Mouse (Mus musculus): ENCODE measurements at regions not wholly inside any gene's neighbourhood (a gene's known extent, or its start where the extent isn't known, plus 50 kb on each side); places are given as distances from the start of the nearest gene placed in this dataset.

DNA sequence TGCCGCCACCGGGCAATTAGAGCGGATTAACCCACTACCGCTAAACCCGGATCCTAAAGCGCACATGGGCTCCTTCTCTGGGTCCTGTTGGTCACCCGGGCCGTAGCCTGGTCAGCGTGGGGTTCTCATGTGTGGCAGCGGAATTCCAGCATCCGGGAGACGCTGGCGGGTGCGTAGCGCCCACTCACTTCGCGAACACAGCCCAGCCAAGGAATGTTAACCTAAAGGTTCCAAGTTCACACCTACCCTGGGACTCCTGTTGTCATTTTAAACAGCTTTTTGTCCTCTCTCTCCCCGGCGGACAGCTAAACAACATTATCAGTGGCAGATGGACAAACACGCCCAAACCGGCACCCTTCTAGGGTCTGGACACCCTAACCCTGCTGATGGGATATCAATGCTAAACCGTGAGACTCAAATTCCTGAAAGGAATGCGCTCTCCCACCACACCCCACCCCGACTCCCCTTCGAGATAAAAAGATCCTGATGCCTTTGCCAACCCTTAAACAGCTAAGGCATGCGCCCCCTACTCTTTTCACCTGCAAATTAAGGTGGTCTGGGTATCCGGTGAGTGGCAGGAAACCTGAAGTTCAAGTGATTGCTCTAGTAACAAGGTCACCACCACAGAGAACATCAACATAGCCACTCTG is 49.8 kb upstream of the Fcgr1 start:
- TF ChIP-seq EP300 (IDR thresholded peaks at IDR 0.05; ENCODE audit: insufficient read depth, low read depth, low read length) (peak; percentile 69; the same call in 1 of the 2 replicates), CTCF (IDR thresholded peaks at IDR 0.05; ENCODE audit: low read depth, low read length) (no peak), POLR2A (IDR thresholded peaks at IDR 0.05; ENCODE audit: insufficient read depth, low read length) (no peak)
- peak overlapping the region; percentile 32 for H3K4me3 ChIP-seq (ENCODE audit: low read depth, low read length)
- H3K9me3 ChIP-seq (replicated peaks; ENCODE audit: control insufficient read depth, insufficient read depth, low read length, poor library complexity, severe bottlenecking): no peaks in the 10 kb centered on the region
- H3K4me1 ChIP-seq (ENCODE audit: control insufficient read depth, insufficient read depth, low read length): peaks cover 4% of the 10 kb centered on the region
- peak overlapping the region; percentile 87 for H3K27ac ChIP-seq (ENCODE audit: insufficient read depth, low read length)
- no peaks in the 10 kb centered on the region for H3K36me3 ChIP-seq (ENCODE audit: control insufficient read depth, insufficient read depth, low read length, poor library complexity, severe bottlenecking)
- H3K9ac ChIP-seq (ENCODE audit: low read depth, poor library complexity, severe bottlenecking): 0 out of 2 replicates have a peak overlapping the region, but pooled peaks have one; percentile 37
- H3K27me3 ChIP-seq (ENCODE audit: control insufficient read depth, insufficient read depth, low read length, poor library complexity, severe bottlenecking): no peaks in the 10 kb centered on the region
